Mouse (Mus musculus) kidney, postnatal 36 days (tissue): ENCODE results near the gene Tnfrsf25.

Experiments
- DNase-seq, 2 experiments: peaks; one replicate each; pipeline ENCODE4 v3.0.0; 2021 to 2022; ENCODE audit warnings: mixed read lengths in 2 of 2

Gene Tnfrsf25

GRCm38 (mm10) chr4:152145473-152145872 is 29.7 kb downstream of the Tnfrsf25 start:
- DNase-seq: peak in 1 of 2 experiments; percentile 31

GRCm38 (mm10) chr4:152146033-152146827 is 30.5 kb downstream of the Tnfrsf25 start:
- DNase-seq: peak in 1 of 2 experiments; percentile 59

GRCm38 (mm10) chr4:152150546-152150945 is 34.8 kb downstream of the Tnfrsf25 start:
- DNase-seq: no peak

GRCm38 (mm10) chr4:152151451-152151965 is 35.8 kb downstream of the Tnfrsf25 start:
- DNase-seq: no peak

GRCm38 (mm10) chr4:152151966-152152544 is 36.3 kb downstream of the Tnfrsf25 start, which contains the start of gene Espn:
Gene Espn (minus strand): TSS chr4:152152371.
- DNase-seq: peak in 1 of 2 experiments; percentile 80

GRCm38 (mm10) chr4:152153771-152154177 is 38.0 kb downstream of the Tnfrsf25 start:
- peak; percentile 83 to 94 for DNase-seq

- no peak for DNase-seq
Measured at GRCm38 (mm10) chr4:152155019-152155418, 39.3 kb downstream of the Tnfrsf25 start.

- peak; percentile 36 to 73 for DNase-seq
Measured at GRCm38 (mm10) chr4:152157779-152158584, 42.2 kb downstream of the Tnfrsf25 start.

GRCm38 (mm10) chr4:152158585-152159284 is 43.0 kb downstream of the Tnfrsf25 start, which contains the start of gene Hes2:
Gene Hes2 (plus strand): TSS chr4:152158867.
- DNase-seq: peak; percentile 53 to 72

- peak; percentile 30 to 59 for DNase-seq
Measured at GRCm38 (mm10) chr4:152159285-152159678, 43.5 kb downstream of the Tnfrsf25 start.

GRCm38 (mm10) chr4:152160748-152161147 is 45.0 kb downstream of the Tnfrsf25 start:
- DNase-seq: peak; percentile 80 to 87

GRCm38 (mm10) chr4:152161601-152162000 is 45.9 kb downstream of the Tnfrsf25 start:
- DNase-seq: peak; percentile 60 to 76

GRCm38 (mm10) chr4:152162748-152163147 is 47.0 kb downstream of the Tnfrsf25 start:
- no peak for DNase-seq

- DNase-seq: peak; percentile 63 to 90
Measured at GRCm38 (mm10) chr4:152165036-152165931, 49.5 kb downstream of the Tnfrsf25 start.

- DNase-seq: no peak
Measured at GRCm38 (mm10) chr4:152168052-152168451, 52.3 kb downstream of the Tnfrsf25 start.

- no peak for DNase-seq
Measured at GRCm38 (mm10) chr4:152169103-152169502, 53.4 kb downstream of the Tnfrsf25 start.
